Mouse (Mus musculus): ENCODE results near the gene Atp1a2.

Atp1a2 gene

DNA sequence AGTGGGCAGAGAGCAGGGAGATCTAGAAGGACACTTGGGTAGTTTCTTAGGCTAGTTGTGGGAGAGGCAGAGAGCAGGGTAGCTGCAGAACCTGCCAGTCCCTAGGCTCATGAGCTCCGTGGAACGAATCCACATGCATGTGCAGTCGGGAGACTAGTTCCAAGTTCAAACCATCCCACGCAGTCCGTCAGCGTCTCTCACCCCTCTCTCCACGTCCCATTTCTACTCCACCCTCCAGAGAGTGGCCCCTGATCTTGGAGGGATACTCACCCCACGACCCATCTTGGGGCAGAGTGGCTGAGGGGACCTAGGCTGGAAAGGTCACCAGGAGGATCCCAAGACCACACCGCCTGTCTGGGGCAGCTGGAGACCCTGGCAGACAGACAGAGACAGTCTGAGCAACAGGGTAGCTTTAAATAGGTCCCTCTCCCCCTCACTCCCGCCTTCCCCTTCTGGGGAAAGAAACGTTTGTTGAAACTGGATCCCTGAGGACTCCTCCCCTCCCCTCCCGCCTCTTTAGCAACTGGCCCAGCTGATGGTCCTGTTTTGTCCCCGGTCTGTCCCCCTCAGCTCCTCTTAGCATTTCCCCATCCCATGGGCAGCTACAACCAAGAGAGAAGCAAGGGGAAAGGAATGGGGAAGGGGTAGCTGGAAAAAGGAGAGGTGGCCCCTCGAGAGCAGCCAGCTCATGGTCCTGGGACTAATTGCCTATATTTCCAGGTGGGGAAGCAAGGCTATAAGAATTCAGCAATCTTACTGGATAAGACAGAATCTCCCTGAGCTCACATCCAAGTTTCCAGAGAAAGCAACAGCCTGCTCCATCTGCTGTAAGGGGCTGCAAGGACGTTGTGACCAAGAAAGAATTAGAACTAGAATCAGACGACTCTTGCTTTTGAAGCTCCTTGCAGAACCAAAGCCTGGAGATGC lies at the start of gene Atp1a2:
Gene Atp1a2, minus strand, starts transcription at position 454 of the 927 bp plus-strand sequence.
- DNase-seq (ENCODE audit: low read depth, low spot score), result peak; percentile 81

DNA sequence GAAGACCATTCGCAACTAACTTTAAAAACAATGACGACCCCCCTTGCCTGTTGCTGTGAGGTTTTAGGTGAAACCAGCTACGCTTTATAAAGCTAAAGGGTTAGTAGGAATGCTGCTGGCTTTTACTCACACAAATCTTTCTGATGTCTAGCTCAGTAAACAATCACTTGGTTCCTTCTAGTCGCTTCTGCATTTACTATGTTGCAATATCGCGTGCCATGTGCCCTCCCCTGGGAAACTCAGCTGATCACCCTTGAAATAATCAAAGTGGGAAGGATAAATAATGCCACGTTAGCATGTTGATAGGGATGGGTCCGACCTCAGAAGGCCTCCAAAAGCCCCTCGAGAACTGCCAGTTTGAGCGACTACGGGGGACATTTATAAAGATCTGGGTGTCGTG lies 49.5 kb upstream of the Atp1a2 start:
- DNase-seq (ENCODE audit: low read depth, low spot score), result no peak

DNA sequence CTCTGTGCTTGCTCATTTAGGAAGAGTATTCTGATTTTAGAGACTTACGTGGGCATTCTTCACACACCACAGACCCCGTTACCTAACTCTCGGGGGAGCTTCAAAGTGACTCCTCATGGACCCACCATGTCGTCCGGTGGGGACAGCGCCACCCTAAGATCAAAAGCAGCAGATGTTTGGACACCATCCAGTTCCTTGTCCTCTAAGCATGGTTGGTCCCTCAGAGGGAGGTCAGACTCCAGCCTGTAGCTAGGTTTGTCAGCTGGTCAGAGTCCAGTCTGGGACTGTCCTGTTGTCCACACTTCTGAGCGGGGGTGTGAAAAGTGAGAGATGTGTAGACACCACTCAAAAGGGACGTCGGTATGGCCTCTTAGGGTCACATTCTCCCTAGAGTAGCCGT lies 48.8 kb upstream of the Atp1a2 start:
- DNase-seq (ENCODE audit: low read depth, low spot score), result peak; percentile 65

DNA sequence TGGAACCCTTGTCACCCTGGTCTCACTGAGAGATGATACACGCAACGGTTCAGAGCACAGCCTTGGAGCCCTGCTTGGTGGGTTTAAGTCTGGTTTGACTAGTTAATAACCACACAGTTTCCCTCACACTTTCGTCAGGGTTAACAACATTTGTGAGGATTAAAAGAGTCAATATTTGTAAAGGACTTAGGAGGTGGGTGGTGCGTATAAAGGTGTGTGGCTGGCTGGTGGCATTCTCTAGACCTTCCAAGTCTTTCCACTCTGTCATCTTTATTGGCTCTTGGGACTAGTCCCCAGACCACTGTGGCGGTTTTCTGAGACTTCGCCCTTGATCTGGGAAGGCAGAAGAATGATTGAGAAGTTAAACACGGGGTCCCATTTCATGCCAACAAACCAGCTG lies 47.0 kb upstream of the Atp1a2 start:
- no peak for DNase-seq (ENCODE audit: low read depth, low spot score)

DNA sequence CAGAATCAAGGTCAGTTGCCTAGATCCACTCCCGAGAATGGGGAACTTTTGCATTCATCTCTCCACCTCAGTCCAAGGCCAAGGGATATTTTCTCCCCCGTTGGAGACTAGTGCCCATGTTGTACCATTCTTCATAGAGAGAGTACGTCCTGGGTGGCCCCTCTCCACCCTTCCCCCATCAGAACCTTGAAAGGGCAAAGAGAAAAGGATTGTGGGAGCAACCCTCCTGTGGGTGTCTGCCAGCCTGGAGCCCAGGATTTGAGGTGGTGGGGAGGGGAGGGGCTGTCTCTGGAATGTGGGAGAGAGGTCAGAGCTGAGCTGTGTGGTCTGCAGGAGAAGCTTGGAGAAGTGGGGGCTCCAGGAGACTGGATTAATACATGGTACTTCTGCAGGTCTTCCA lies 46.0 kb upstream of the Atp1a2 start:
- DNase-seq (ENCODE audit: low read depth, low spot score), result no peak

DNA sequence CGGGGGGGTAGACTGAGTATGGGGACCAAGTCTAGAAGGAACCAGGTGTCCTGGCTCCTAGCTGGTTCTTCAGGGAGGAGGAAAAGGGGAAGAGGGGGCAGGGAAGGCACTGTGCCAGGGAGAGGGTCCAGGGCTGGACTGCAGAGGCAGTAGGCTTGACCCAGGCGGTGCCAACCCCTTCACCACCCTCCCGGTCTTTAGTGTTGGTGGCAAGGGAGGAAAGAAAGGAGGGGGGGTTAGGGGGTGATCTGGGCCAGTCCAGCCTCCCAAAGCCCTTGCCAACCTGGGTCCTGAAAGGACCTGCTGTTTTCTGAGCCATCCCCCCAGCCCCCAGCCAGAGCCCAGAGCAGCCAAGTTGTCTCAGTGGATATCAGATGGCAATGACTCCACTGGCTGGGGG lies 44.9 kb upstream of the Atp1a2 start:
- peak; percentile 93 for DNase-seq (ENCODE audit: low read depth, low spot score)

DNA sequence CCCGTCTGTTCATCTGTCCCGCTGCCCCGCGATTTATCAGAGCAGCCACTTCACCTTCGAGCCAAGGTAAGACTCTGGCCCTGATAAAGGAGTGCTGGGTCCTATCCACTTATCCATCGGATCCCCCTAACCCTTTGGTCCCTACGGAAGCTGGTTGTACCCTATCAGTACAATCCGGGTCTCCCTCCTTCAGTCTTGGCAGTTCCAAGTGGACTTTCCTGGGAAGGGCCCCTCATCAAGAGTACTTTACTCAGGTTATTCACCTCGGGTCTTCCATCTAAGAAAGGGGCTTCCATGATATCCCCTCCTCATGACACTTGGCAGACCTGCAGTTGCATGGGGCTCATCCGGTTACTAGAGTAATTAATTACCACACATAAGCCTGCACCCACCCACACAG lies 43.5 kb upstream of the Atp1a2 start:
- DNase-seq (ENCODE audit: low read depth, low spot score), result no peak

DNA sequence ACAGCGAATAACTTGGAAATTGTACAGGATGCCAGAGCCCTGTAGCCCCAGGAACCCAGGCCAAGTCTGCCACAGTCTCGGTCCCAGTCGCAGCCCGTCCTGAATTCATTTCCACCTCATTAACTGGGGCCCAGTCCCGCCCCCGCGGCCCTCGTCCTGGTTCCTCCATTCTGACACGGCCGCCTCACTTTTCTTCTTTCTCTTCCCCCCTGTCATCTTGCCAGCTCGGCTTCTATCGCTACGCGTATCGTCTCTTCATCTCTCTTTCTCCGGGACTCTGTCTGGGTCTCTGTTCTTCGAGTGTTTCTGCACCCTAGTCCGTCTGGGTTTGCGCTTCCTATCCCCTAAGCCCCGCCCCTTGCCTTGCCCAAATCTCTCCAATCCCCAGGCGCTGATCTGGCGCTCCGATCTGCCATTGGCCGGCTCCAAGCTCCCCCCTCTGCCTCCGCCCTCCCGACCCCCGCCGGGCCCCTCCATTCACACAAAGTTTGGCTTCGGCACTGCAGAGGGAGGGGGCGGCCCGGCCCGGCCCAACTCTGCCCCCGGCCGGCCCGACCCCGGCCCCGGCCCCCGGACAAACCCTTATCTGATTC lies 43.0 kb upstream of the Atp1a2 start, which contains the start of gene Kcnj10:
Gene Kcnj10, plus strand, starts transcription at position 482 of the 593 bp plus-strand sequence.
- DNase-seq (ENCODE audit: low read depth, low spot score), result peak; percentile 95

DNA sequence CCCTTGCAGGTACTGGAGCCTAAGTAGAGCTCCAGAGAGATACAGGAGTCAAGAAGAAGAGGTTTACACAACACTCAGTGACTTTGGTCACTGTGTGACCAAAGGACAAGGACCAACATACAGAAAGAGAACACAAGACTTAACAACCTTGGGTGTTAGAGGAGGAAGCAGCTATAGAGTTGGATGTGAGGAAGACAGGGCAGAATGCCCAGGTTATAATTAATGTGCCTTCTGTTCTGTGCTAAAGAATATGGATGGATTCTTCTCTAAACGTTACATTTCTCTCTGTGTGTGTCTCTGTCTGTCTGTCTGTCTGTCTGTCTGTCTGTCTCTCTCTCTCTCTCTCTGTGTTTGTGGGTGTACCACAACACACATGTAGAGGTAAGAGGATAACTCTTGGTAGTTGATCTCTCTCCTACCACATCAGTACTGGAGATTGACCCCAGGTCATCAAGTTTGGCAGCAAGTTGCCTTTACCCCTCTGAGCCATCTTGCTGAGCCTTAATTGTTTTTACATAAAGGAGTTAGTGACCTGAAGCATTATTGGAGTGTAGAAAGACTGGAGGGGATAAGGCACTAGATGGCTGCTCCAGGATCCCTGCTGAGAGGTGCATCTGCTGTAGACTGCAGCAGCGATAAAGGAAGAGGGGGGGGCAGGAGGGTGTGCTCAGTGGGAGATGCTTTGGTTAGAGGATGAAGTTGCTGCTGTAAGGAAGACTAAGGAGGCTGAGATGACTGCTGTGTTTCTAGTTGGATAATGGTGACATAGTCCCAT lies 39.7 kb upstream of the Atp1a2 start:
- DNase-seq (ENCODE audit: low read depth, low spot score), result peak; percentile 88

DNA sequence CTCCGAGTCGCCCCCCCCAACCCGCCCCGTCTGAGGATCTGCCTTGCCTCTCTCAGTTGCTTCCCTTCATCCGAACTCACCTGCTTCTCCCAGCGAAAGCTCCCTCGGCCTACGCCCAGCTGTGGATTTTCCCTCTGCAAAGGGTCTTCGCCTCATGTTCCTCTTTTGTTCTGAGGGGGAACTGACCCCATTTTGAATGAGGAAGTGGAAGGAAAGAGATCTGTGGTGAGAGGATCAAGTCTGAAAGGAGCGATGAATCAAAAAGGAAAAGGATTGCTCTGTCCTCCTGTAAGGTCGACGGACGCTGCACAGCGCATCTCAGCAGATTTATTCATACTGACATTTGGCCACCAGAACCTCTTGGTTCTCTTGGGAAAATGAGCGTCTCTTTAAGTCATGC lies 37.9 kb upstream of the Atp1a2 start:
- DNase-seq (ENCODE audit: low read depth, low spot score), result no peak

DNA sequence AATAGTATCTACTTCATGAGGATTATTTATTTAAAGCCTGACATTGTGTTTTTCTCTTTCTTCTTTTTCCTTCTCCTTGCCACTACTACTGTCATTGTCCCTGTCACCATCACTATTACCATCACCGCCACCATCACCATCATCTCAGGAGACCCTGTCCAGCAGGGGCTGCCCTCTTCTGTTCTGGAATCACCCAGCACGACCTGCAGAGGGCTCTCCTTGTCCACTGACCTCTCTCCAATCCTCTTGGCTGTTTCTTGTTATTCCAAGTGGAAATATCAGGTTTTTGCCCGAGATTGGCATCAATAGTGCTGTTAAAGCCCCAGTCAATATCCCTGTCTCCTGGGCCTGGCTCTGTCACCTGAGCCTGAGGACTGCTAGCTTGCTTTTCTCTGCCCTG lies 35.6 kb upstream of the Atp1a2 start:
- peak; percentile 58 for DNase-seq (ENCODE audit: low read depth, low spot score)

DNA sequence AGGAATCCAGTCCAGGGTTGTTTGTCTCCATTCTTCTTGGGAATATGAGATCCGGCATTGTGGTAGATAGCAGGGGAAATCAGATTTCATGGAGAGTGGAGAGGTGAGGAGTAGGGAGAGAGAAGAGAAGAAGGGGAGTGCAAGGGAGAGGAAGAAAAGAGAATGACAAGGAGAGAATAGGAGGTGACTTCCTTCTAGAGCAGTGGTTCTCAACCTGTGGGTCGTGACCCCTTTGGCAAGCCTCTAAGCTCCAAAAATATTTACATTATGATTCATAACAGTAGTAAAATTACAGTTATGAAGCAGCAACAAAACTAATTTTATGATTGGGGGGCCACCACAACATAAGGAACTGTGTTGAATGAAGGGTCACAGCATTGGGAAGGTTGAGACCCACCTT lies 35.1 kb upstream of the Atp1a2 start:
- no peak for DNase-seq (ENCODE audit: low read depth, low spot score)

DNA sequence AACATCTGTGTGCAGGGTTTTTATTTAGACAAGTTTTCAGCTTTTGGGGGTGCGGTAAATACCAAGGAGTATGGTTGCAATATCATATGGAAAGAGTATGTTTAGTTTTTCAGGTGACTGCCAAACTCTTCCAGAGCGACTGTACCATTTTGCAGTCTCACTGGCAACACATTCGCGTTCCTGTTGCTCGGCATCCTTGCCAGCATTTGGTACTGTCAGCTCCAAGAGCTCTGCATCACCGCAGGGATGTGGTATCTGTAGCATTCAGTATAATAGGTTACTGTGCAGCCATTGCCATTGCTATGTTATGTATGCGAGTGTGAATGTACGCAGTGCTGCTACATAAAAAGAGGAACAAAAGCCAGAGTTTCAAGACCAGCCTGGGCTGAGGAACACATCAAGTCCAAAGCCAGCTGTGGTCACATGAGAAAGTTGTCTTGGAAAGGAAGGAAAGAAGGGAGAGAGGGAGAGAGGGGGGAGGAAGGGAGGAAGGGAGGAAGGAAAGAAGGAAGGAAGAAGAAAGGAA lies 33.6 kb upstream of the Atp1a2 start:
- DNase-seq (ENCODE audit: low read depth, low spot score), result peak; percentile 88

DNA sequence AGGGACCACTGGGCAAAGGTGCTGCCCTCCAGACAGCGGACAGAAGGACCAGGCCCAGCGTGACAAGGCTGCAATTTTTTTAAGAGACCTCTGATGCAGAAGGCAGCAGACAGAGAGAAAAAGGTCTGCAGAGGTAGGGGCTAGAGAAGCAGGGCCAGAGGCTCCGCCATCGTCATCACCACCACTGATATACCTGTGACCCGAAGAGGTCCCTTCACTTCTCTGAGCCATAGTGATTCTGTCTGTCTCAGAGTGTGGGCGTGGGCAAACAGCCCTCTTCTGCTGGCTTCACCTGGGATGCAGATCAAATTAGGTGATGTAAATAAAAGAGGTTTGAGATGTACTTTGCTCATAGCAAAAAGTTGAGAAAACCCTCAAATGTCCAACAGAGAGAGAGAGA lies 31.8 kb upstream of the Atp1a2 start:
- no peak for DNase-seq (ENCODE audit: low read depth, low spot score)

DNA sequence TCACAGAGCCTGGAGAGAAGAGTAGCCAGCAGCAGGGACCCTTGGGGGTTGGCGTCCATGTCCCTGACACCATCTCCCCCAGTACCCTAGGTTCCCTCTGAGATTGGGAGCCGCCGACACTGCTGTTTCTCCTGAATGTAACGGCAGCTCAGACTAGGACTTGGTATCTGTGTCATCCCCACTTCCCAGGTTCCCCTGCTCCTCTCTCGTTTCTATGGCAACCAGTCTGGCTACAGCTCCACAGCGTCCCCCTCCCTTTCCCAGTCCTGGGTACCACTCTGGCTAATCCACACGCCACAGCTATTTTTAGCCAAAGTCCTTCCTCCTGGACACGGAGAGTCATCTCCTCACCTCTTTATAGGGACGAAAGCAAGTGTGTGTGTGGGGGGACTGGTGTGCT lies 31.3 kb upstream of the Atp1a2 start, which contains the start of gene Kcnj9:
Gene Kcnj9, minus strand, starts transcription at position 188 of the 400 bp plus-strand sequence.
- peak; percentile 99 for DNase-seq (ENCODE audit: low read depth, low spot score)

DNA sequence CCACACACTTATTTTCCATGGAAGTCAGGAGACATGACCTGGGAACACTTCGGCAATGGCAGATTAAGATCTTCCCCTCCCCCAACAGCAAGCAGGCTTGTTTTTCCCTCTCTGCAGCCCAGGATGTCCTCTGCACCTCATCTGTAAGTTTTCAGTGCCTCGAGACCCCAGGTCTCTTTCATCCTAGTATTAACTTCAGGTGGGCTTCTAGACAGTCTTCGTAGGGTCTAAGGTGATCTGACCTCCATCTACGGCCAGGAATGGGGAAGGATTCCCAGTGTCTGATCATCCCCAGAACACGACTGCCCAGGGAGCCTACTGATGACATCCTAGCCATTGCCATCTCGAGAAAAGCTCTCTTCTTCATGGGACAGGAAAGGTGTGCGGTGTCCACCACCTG lies 30.6 kb upstream of the Atp1a2 start:
- peak; percentile 67 for DNase-seq (ENCODE audit: low read depth, low spot score)

DNA sequence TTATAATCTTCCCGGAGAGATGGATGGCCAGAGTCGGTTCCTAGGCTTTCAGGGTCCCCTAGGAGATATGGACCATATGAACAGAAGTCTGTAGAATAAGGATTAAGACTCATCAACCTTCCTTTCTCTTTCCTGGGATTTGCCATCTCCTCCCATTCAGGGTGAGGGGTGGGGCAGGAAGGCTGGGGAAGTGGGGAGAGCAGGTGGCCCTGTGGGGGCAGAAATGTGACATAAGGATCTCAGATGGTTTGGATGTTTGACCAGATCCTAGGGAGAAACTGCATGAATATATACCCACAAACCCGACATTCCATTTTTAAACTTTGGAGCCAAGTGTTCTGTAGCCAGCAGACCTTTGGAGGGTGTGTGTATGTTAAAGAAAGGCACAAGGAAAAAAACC lies 30.2 kb upstream of the Atp1a2 start:
- peak; percentile 74 for DNase-seq (ENCODE audit: low read depth, low spot score)

DNA sequence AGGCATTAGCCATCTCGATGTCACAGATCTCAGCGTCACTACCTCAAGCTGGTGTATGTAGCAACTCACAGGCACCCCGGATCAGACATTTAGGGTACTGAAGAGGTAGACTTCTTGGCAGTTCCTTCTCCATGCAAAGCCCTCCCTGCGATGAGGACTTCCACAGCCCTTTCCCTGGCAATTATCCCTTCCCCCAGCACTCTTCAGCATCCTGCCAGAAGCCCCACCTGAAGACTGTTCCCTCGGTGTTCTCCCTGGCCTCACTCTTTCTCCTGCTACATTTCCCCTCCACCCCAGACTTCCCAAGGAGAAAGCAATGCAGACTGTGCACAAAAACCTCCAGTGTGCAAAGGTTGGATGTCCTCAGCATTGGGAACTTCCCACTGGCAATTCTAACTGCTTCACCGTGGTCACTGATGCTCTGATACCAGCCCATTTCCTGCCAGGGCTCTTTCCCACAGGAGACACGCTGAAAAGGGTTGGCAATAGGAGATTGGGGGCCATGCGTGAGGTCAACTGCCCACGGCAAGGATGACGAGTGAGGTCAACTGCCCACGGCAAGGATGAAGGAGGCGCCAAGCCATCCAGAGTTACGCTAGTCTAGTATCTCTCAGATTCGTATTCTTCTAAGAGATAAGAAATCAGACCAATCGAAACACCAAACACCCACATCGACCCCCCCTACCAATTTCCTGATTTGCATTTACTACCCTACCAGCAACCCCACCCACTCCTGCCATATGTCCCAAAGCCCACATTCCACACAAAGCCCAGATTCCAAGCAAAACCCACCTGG lies 29.5 kb upstream of the Atp1a2 start:
- DNase-seq (ENCODE audit: low read depth, low spot score), result peak; percentile 81

DNA sequence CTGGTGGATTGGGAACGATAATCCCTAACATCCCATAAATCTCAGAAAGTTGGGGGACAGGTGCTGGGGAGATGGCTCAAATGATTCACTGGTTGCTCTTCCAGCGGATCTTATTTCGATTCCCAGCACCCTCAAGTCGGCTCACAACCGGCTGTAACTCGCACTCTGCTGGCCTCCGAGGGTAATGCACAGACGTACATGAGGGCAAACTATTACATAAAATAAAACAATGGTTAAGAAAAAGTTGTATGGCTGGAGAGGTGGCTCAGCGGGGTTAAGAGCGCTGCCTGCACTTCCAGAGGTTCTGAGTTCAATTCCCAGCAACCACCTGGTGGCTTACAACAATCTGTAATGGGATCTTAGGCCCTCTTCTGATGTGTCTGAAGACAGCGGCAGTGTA lies 28.8 kb upstream of the Atp1a2 start:
- peak; percentile 41 for DNase-seq (ENCODE audit: low read depth, low spot score)

DNA sequence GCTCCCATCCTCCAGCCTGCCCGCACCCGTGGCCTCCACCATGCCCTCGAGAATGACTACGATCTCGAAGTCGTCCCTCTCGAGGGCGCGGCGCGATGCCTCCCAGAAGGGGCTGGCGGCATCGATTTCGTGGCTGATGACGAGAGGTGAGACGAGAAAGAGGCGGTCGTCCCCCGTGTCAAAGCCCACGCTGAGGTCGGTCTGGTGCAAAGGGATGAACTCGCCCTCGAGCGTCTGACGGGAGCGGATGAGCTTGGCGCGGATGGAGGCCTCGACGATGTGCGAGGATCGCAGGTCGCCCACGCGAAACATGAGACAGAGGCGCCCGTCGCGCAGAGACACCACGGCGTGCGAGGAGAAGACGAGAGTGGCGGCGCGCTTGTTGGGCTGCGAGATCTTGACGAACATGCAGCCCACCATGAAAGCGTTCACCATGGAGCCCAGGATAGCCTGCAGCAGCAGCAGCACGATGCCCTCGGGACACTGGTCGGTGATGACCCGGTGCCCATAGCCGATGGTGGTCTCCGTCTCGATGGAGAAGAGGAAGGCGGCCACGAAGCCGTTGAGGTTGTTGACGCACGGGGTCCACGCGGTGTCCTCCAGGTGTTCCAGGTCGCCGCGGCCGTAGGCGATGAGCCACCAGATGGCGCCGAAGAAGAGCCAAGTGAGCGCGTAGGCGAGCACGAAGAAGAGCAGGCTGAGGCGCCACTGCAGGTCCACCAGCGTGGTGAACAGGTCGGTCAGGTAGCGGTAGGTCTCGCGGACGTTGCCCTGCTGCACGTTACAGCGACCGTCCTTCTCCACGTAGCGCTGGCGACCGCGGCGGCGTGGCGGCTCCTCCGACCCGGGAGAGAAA lies 28.0 kb upstream of the Atp1a2 start:
- peak; percentile 93 for DNase-seq (ENCODE audit: low read depth, low spot score)

Data from brain, adult 2 months (tissue).